ENCODE assay signal across 9 mouse cellular contexts in the genomic region with DNA sequence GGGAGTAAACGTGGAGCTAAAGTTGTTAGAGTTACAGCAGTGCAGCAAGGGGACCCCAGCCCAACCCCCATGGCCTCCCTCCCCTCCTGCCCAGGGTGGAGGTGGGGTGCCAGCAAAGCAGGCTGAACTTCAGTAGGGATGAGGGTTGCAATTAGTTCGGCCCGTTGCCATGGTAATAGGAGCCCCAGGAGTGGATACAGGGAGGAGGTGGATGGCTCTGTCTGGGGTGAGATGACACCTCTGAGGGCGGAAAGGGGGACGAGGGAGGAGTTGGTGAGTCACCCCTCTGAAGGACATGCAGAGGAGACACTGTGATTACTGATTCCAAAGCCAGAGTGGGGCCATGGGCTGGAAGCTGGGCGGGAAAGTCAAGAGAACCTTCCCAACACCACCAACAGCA. TPM values are rescaled to one million over a fixed set of nuclear protein-coding genes. Genes with fewer than 3 reads are reported as not detected.
DNase-seq lines count a peak whose midpoint lies in the region; ATAC-seq lines count a peak whose summit lies in the region.
"Had no signal": no experiment of that assay in that cellular context is flagged by ENCODE, and none has a peak within 500 bp of the region (broad histone marks: within the 10 kb centered on the region; RNA-seq: fewer than 3 reads in every experiment).

No protein-coding gene starts in this region.

- peaks cover 16% of the 10 kb centered on the region for H3K4me1 ChIP-seq in kidney, embryonic 14.5 days (ENCODE audit: control insufficient read depth, insufficient read depth, low read length)
- peaks cover 10% of the 10 kb centered on the region for H3K4me1 ChIP-seq in hindbrain, embryonic 11.5 days (replicated peaks; ENCODE audit: control insufficient read depth, insufficient read depth, low read length)
- H3K4me1 ChIP-seq in midbrain, embryonic 14.5 days (ENCODE audit: control insufficient read depth, insufficient read depth, low read length), result peaks cover 16% of the 10 kb centered on the region

- H3K36me3 ChIP-seq in kidney, embryonic 14.5 days (ENCODE audit: control insufficient read depth, insufficient read depth, low read length), result peaks cover 41% of the 10 kb centered on the region
- peaks cover 4% of the 10 kb centered on the region; the same call in 1 of the 2 replicates for H3K36me3 ChIP-seq in hindbrain, embryonic 11.5 days (ENCODE audit: control insufficient read depth, insufficient read depth, low read length)
- peaks cover 75% of the 10 kb centered on the region for H3K36me3 ChIP-seq in midbrain, embryonic 14.5 days (ENCODE audit: control insufficient read depth, insufficient read depth, low read length)

- peak overlapping the region; percentile 24; the same call in 1 of the 2 replicates for H3K27ac ChIP-seq in kidney, embryonic 14.5 days (ENCODE audit: low read depth, low read length)
- H3K27ac ChIP-seq in hindbrain, embryonic 11.5 days (ENCODE audit: low read depth, low read length), result no peak overlapping the region
- no peak overlapping the region for H3K27ac ChIP-seq in midbrain, embryonic 14.5 days (replicated peaks; ENCODE audit: low read depth, low read length)

- H3K9me3 ChIP-seq in kidney, embryonic 14.5 days (ENCODE audit: control insufficient read depth, low read length), result no peaks in the 10 kb centered on the region
- H3K9me3 ChIP-seq in hindbrain, embryonic 11.5 days (ENCODE audit: control insufficient read depth, low read length), result no peaks in the 10 kb centered on the region
- H3K9me3 ChIP-seq in midbrain, embryonic 14.5 days (ENCODE audit: control insufficient read depth, low read length), result no peaks in the 10 kb centered on the region

- H3K9ac ChIP-seq in kidney, embryonic 14.5 days (ENCODE audit: low read depth, low read length), result peak overlapping the region; percentile 59; the same call in 1 of the 2 replicates
- H3K9ac ChIP-seq in hindbrain, embryonic 11.5 days (ENCODE audit: low read depth, low read length), result no peak overlapping the region
- H3K9ac ChIP-seq in midbrain, embryonic 14.5 days (replicated peaks; ENCODE audit: low read length), result 0 out of 2 replicates have a peak overlapping the region, but pooled peaks have one; percentile 20

- H3K4me2 ChIP-seq in kidney, embryonic 14.5 days (replicated peaks; ENCODE audit: low read depth, low read length), result peak overlapping the region; percentile 90
- peak overlapping the region; percentile 41 for H3K4me2 ChIP-seq in hindbrain, embryonic 11.5 days (replicated peaks; ENCODE audit: low read depth, low read length)
- H3K4me2 ChIP-seq in midbrain, embryonic 14.5 days (ENCODE audit: low read length), result peak overlapping the region; percentile 48

- 16% methylated on average over 6 of the region's 6 CpGs for WGBS in kidney, embryonic 14.5 days
- 27% methylated on average over 6 of the region's 6 CpGs for WGBS in hindbrain, embryonic 11.5 days
- 20% methylated on average over 6 of the region's 6 CpGs for WGBS in midbrain, embryonic 14.5 days

- no peaks in the 10 kb centered on the region for H3K27me3 ChIP-seq in kidney, embryonic 14.5 days (ENCODE audit: control insufficient read depth, insufficient read depth, low read length)
- H3K27me3 ChIP-seq in hindbrain, embryonic 11.5 days (ENCODE audit: control insufficient read depth, insufficient read depth, low read length), result 0 out of 2 replicates have a peak, but pooled peaks cover 2% of the 10 kb centered on the region
- no peaks in the 10 kb centered on the region for H3K27me3 ChIP-seq in midbrain, embryonic 14.5 days (ENCODE audit: control insufficient read depth, insufficient read depth, low read length)

- peak overlapping the region; percentile 45 for H3K4me3 ChIP-seq in kidney, embryonic 14.5 days (ENCODE audit: low read length)
- H3K4me3 ChIP-seq in hindbrain, embryonic 11.5 days (ENCODE audit: low read depth, low read length), result 0 out of 2 replicates have a peak overlapping the region, but pooled peaks have one; percentile 17
- H3K4me3 ChIP-seq in midbrain, embryonic 14.5 days (replicated peaks; ENCODE audit: low read depth, low read length), result no peak overlapping the region

- peak; percentile 16; the same call in 1 of the 2 replicates for ATAC-seq in kidney, embryonic 14.5 days (ENCODE audit: low FRiP score, low TSS enrichment)
- ATAC-seq in hindbrain, embryonic 11.5 days (ENCODE audit: low FRiP score), result peak; percentile 68
- 0 out of 2 replicates have a peak, but pooled peaks have one; percentile 25 for ATAC-seq in midbrain, embryonic 14.5 days (ENCODE audit: low FRiP score, low TSS enrichment)
- ATAC-seq in activated CD4-positive, CD25-positive, alpha-beta regulatory T cell, adult 4 months, result no peak

- no peak for DNase-seq in kidney, adult 11 months
- peak; percentile 82 for DNase-seq in adrenal gland, postnatal 14 days
- peak; percentile 35 for DNase-seq in hindbrain, embryonic 11.5 days (ENCODE audit: low spot score)
- DNase-seq in midbrain, embryonic 14.5 days, result peak; percentile 47
- DNase-seq in spleen, adult 12 weeks (ENCODE audit: low spot score), result no peak
- no peak for DNase-seq in spleen, postnatal 4 days (ENCODE audit: low spot score in 2 of 2)

RNA-seq across cellular contexts. Expression of a gene that starts 26.1 kb away (rescaled TPM):
- 24.9 and 28.7 TPM in 2 replicates for polyA plus RNA-seq in kidney, embryonic 14.5 days (2014; fragmentation: Nextera tagmentation; extraction: Ambion mirVana)
- total RNA-seq in adrenal gland, postnatal 14 days (2021), result 45.1 and 60.5 TPM in 2 replicates
- polyA plus RNA-seq in hindbrain, embryonic 11.5 days (2014; fragmentation: Nextera tagmentation; extraction: Ambion mirVana), result 36.0 and 36.3 TPM in 2 replicates
- 46.7 and 51.1 TPM in 2 replicates for polyA plus RNA-seq in midbrain, embryonic 14.5 days (2014; fragmentation: Nextera tagmentation; extraction: Ambion mirVana)
- under 1 TPM in 1 of 2 experiments, not detected in 1; 0.30 TPM for polyA plus RNA-seq in activated CD4-positive, CD25-positive, alpha-beta regulatory T cell, adult 4 months (2017; shearing (Covaris generic))

RNA-seq across cellular contexts. Expression of a gene that starts 35.9 kb away (rescaled TPM):
- polyA plus RNA-seq in kidney, embryonic 14.5 days (2014; fragmentation: Nextera tagmentation; extraction: Ambion mirVana), result not detected in 2 replicates
- not detected in 2 replicates for total RNA-seq in adrenal gland, postnatal 14 days (2021)
- not detected in 2 replicates for polyA plus RNA-seq in hindbrain, embryonic 11.5 days (2014; fragmentation: Nextera tagmentation; extraction: Ambion mirVana)
- polyA plus RNA-seq in midbrain, embryonic 14.5 days (2014; fragmentation: Nextera tagmentation; extraction: Ambion mirVana), result not detected in 2 replicates
- polyA plus RNA-seq in activated CD4-positive, CD25-positive, alpha-beta regulatory T cell, adult 4 months (2017; shearing (Covaris generic)), result not detected
- total RNA-seq: MEL had no signal

RNA-seq across cellular contexts. Expression of a gene that starts 58.7 kb away (rescaled TPM):
- 116 and 219 TPM in 2 replicates for polyA plus RNA-seq in kidney, embryonic 14.5 days (2014; fragmentation: Nextera tagmentation; extraction: Ambion mirVana)
- 160 and 166 TPM in 2 replicates for total RNA-seq in adrenal gland, postnatal 14 days (2021)
- 198 and 204 TPM in 2 replicates for polyA plus RNA-seq in hindbrain, embryonic 11.5 days (2014; fragmentation: Nextera tagmentation; extraction: Ambion mirVana)
- polyA plus RNA-seq in midbrain, embryonic 14.5 days (2014; fragmentation: Nextera tagmentation; extraction: Ambion mirVana), result 99.8 and 160 TPM in 2 replicates
- polyA plus RNA-seq in activated CD4-positive, CD25-positive, alpha-beta regulatory T cell, adult 4 months (2017; shearing (Covaris generic)), result 10 to 100 TPM; 83.9 to 84.2 TPM

RNA-seq across cellular contexts. Expression of a gene that starts 58.8 kb away (rescaled TPM):
- polyA plus RNA-seq in kidney, embryonic 14.5 days (2014; fragmentation: Nextera tagmentation; extraction: Ambion mirVana), result 122 and 131 TPM in 2 replicates
- total RNA-seq in adrenal gland, postnatal 14 days (2021), result 72.1 and 82.3 TPM in 2 replicates
- 142 and 154 TPM in 2 replicates for polyA plus RNA-seq in hindbrain, embryonic 11.5 days (2014; fragmentation: Nextera tagmentation; extraction: Ambion mirVana)
- polyA plus RNA-seq in midbrain, embryonic 14.5 days (2014; fragmentation: Nextera tagmentation; extraction: Ambion mirVana), result 187 and 211 TPM in 2 replicates
- polyA plus RNA-seq in activated CD4-positive, CD25-positive, alpha-beta regulatory T cell, adult 4 months (2017; shearing (Covaris generic)), result 10 to 100 TPM; 62.3 to 65.5 TPM

Comparison
In these comparisons a context has a peak if more than half of its experiments do, and no peak if none do; other contexts are left out.
1. DNase-seq: peak in adrenal gland, postnatal 14 days (single experiment), hindbrain, embryonic 11.5 days (single experiment) and midbrain, embryonic 14.5 days (single experiment); none in kidney, adult 11 months (single experiment), spleen, adult 12 weeks (single experiment) and spleen, postnatal 4 days (0 of 2).
2. RNA of a gene that starts 26.1 kb away (polyA plus RNA-seq): 46.7 to 51.1 TPM in midbrain, embryonic 14.5 days, 36.0 to 36.3 TPM in hindbrain, embryonic 11.5 days and 24.9 to 28.7 TPM in kidney, embryonic 14.5 days; 0.30 TPM in activated CD4-positive, CD25-positive, alpha-beta regulatory T cell, adult 4 months; every median in the first group is over 10 times any median in the second.
3. Peak in every context shown above with its lines, with median percentiles within 50 percentile points of each other: H3K4me2 ChIP-seq.